Mouse (Mus musculus) kidney, adult 2 months (tissue): Measurements from ENCODE around the gene Phykpl. TPM values are rescaled to one million over a fixed set of nuclear protein-coding genes. Genes with fewer than 3 reads are reported as not detected.
A peak's percentile ranks its signal among the peaks of the same experiment; 100 is the strongest.

ENCODE experiments used
- DNase-seq: peaks from one replicate; pipeline ENCODE4 v3.0.0; 2021
- H3K27ac ChIP-seq: fragments of 200-500 bp; 2 replicates; pipeline ENCODE4 v1.5.1; 2012; ENCODE audit warnings: low read depth, low read length, control low read depth, inconsistent platforms; ENCODE audit not compliant: insufficient read depth
- H3K27me3 ChIP-seq: fragments of 200-500 bp; replicated peaks from 2 replicates; pipeline ENCODE4 v1.6.1; 2012; ENCODE audit warnings: mild to moderate bottlenecking, moderate library complexity, low read length, inconsistent platforms; ENCODE audit not compliant: control insufficient read depth, insufficient read depth
- H3K36me3 ChIP-seq: fragments of 200-500 bp; 2 replicates; pipeline ENCODE4 v1.6.1; 2012; ENCODE audit warnings: mild to moderate bottlenecking, moderate library complexity, low read length, inconsistent platforms; ENCODE audit not compliant: control insufficient read depth, insufficient read depth
- H3K4me1 ChIP-seq: fragments of 200-500 bp; 2 replicates; pipeline ENCODE4 v1.6.1; 2011; ENCODE audit warnings: low read length; ENCODE audit not compliant: control insufficient read depth, insufficient read depth
- H3K4me3 ChIP-seq: fragments of 200-500 bp; 2 replicates; pipeline ENCODE4 v1.5.1; 2011; ENCODE audit warnings: mild to moderate bottlenecking, low read depth, low read length, control low read depth; ENCODE audit not compliant: insufficient read depth
- CTCF ChIP-seq: fragments of 200-500 bp; conservative IDR thresholded peaks from 2 replicates; pipeline ENCODE4 v1.5.1; 2011; ENCODE audit warnings: low read depth, mild to moderate bottlenecking, control low read depth, low read length, moderate library complexity, mixed read lengths; ENCODE audit not compliant: insufficient read depth, insufficient read length
- POLR2A ChIP-seq: fragments of 200-500 bp; IDR thresholded peaks from one replicate; pipeline ENCODE4 v1.6.1; 2011; ENCODE audit warnings: low read depth, low read length, control low read depth
- WGBS: fragments of 180-500 bp; shearing (Covaris S2); methylation state at CpG from one replicate; pipeline ENCODE4 v1.1.7; 2018; 5-methylcytosine and 5-hydroxymethylcytosine counted together
- polyA plus RNA-seq: library from polyadenylated mRNA; depleted of rRNA; stranded (reverse); fragments of >200 nt; gene quantifications from 2 replicates; pipeline ENCODE4 v1.2.3, GENCODE M21; 2012

Phykpl gene
- polyA plus RNA-seq, 1 experiment = 28.5 TPM

- no peak for DNase-seq
- H3K4me3 ChIP-seq = peak overlapping the region; percentile 59
- H3K27ac ChIP-seq = peak overlapping the region; percentile 71
- 6% methylated on average over 6 of the region's 6 CpGs for WGBS
- no peak for TF ChIP-seq POLR2A
- TF ChIP-seq CTCF = no peak
- no peaks in the 10 kb centered on the region for H3K27me3 ChIP-seq
- H3K36me3 ChIP-seq = no peaks in the 10 kb centered on the region
- peaks cover 30% of the 10 kb centered on the region for H3K4me1 ChIP-seq
These were observed 50.6 kb downstream of the Phykpl start for GRCm38 (mm10) chr11:51635127-51635524.

DNA sequence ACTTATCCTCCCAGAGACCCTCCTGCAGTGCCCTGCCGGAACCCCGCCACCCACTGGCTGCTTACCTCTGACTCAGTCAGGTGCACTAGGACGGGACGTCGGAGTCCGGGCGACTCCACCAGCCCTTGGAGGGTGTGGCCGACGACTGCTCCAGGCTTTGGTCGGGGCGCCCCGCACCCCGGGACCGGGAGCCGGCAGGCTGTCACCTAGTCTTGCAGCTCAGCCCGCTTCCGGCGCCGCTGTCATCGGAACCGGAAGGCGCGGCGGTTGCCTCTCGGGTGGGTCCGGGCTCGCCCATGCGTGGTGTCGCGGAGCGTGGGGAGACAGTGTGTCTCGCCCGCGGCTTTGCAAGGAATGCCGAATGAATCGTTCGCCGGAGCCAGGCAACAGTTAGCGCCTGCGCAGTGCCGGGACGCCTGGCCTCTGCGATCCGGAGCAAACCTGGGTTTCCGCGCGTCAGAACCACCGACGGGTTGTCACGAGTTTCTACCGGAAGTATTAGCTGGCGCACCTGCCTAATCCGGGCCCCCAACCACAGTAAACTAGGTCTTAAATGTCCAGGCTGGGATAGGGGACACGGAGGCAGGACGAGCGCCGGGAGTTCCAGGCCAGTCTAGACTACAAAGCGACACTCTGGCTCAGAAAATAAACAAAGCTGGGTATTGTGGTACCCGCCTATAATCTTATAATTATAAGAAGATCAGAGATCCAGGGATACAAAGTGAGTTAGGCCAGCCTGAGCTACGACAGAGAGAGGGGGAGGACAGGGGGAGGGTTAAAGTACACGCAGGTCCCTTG is 51.2 kb downstream of the Phykpl start, which contains the start of gene Rmnd5b:
Gene Rmnd5b (minus strand): TSS at position 372 of the 798 bp plus-strand sequence.
- under 1% methylated on average over 61 of the region's 61 CpGs for WGBS
- TF ChIP-seq POLR2A (no peak), CTCF (no peak)
- H3K27me3 ChIP-seq = no peaks in the 10 kb centered on the region
- H3K36me3 ChIP-seq = no peaks in the 10 kb centered on the region
- H3K4me3 ChIP-seq = peak within 1 kb of the TSS; percentile 59
- peaks cover 30% of the 10 kb centered on the region for H3K4me1 ChIP-seq
- peak within 1 kb of the TSS; percentile 71 for H3K27ac ChIP-seq
- peak; percentile 95 for DNase-seq

DNA sequence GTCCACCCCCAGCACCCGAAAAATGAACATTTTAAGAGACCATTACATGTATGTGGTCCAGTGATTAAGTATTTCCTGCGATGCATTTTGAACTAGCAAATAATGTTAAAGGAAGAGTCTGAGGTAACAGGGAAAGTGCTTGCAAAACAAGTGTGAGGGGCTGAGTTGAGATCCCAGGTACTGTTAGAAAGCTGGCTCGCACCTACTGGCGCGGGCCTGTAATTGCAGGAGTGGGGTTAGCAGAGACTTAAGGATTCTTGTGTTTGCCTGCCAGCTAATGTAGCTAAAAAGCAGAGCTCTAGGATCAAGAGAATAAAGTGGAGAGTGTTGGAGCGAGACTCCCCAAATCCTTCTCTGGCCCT is 51.7 kb downstream of the Phykpl start:
- H3K4me1 ChIP-seq = peaks cover 24% of the 10 kb centered on the region
- peak overlapping the region; percentile 71 for H3K27ac ChIP-seq
- peak overlapping the region; percentile 59 for H3K4me3 ChIP-seq
- DNase-seq = peak; percentile 79
- no peaks in the 10 kb centered on the region for H3K36me3 ChIP-seq
- H3K27me3 ChIP-seq = no peaks in the 10 kb centered on the region
- WGBS = 5% methylated on average over 6 of the region's 6 CpGs
- TF ChIP-seq POLR2A (no peak), CTCF (peak; percentile 65)

- 14% methylated on average over 17 of the region's 17 CpGs for WGBS
- TF ChIP-seq POLR2A (no peak), CTCF (no peak)
- Histone ChIP-seq H3K36me3 (no peaks in the 10 kb centered on the region), H3K27me3 (no peaks in the 10 kb centered on the region), H3K27ac (peak overlapping the region; percentile 31; the same call in 1 of the 2 replicates), H3K4me1 (peaks cover 10% of the 10 kb centered on the region), H3K4me3 (peak overlapping the region; percentile 26; the same call in 1 of the 2 replicates)
- no peak for DNase-seq
These were observed 53.4 kb downstream of the Phykpl start for GRCm38 (mm10) chr11:51637971-51638414.

GRCm38 (mm10) chr11:51638497-51638896 is 53.9 kb downstream of the Phykpl start:
- H3K27me3 ChIP-seq = no peaks in the 10 kb centered on the region
- peaks cover 10% of the 10 kb centered on the region for H3K4me1 ChIP-seq
- no peaks in the 10 kb centered on the region for H3K36me3 ChIP-seq
- no peak overlapping the region for H3K4me3 ChIP-seq
- no peak for DNase-seq
- no peak for TF ChIP-seq CTCF
- 65% methylated on average over 5 of the region's 5 CpGs for WGBS
- H3K27ac ChIP-seq = no peak overlapping the region

DNA sequence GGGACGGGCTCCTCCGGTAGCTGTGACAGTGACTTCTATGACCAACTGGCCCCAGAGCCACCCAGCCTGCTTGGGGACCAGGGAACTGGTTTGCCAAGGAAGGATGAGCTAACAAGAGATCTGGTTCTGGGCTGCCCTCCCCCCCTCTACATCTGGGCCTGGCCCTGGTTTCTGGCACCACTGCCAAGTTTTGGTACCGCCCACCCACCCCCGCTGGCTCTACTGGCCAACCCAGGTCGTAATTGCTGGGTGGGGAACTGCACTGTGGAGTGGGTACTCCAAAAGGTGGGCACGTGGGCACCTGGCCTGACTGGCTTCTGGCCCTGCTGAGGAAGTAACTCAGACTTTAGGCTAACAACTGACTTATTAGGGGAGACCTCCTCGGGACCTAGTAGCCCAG is 56.2 kb downstream of the Phykpl start:
- no peaks in the 10 kb centered on the region; the same call in 1 of the 2 replicates for H3K4me1 ChIP-seq
- H3K36me3 ChIP-seq = no peaks in the 10 kb centered on the region
- H3K27me3 ChIP-seq = no peaks in the 10 kb centered on the region
- no peak overlapping the region for H3K4me3 ChIP-seq
- WGBS = 64% methylated on average over 7 of the region's 7 CpGs
- no peak for DNase-seq
- H3K27ac ChIP-seq = no peak overlapping the region
- no peak for TF ChIP-seq CTCF
- TF ChIP-seq POLR2A = no peak

GRCm38 (mm10) chr11:51643202-51643601 is 58.6 kb downstream of the Phykpl start:
- Histone ChIP-seq H3K27me3 (no peaks in the 10 kb centered on the region), H3K4me1 (peaks cover 12% of the 10 kb centered on the region; the same call in 1 of the 2 replicates), H3K4me3 (no peak overlapping the region), H3K36me3 (no peaks in the 10 kb centered on the region), H3K27ac (no peak overlapping the region)
- WGBS = 70% methylated on average over 9 of the region's 9 CpGs
- DNase-seq = no peak
- TF ChIP-seq POLR2A = no peak
- no peak for TF ChIP-seq CTCF

- H3K27me3 ChIP-seq = no peaks in the 10 kb centered on the region
- no peak for TF ChIP-seq POLR2A
- no peak for TF ChIP-seq CTCF
- no peak overlapping the region for H3K27ac ChIP-seq
- 60% methylated on average over 15 of the region's 15 CpGs for WGBS
- peaks cover 15% of the 10 kb centered on the region; the same call in 1 of the 2 replicates for H3K4me1 ChIP-seq
- peak; percentile 56 for DNase-seq
- no peak overlapping the region for H3K4me3 ChIP-seq
- H3K36me3 ChIP-seq = no peaks in the 10 kb centered on the region
These were observed 59.2 kb downstream of the Phykpl start for GRCm38 (mm10) chr11:51643761-51644160.
